Mouse (Mus musculus) myocyte (in vitro differentiated cells): Measurements from ENCODE around the gene Acvr2a.

Source experiments
- MAX ChIP-seq: IDR thresholded peaks from one replicate; pipeline ENCODE4 v1.6.1; 2011; ENCODE audit warnings: low read depth, mild to moderate bottlenecking, control low read depth
- MYOG ChIP-seq, 3 experiments: IDR thresholded peaks; one replicate each; pipeline ENCODE4 v1.6.1; 2011; ENCODE audit warnings: control low read depth in 2 of 3, low read depth in 2 of 3, mild to moderate bottlenecking in 2 of 3; ENCODE audit not compliant: insufficient read length in 2 of 3, control insufficient read depth in 1 of 3, insufficient read depth in 1 of 3
- POLR2A ChIP-seq: IDR thresholded peaks from one replicate; pipeline ENCODE4 v1.6.1; 2011; ENCODE audit warnings: low read depth, mild to moderate bottlenecking, control low read depth, moderate library complexity; ENCODE audit not compliant: insufficient read length
- TCF12 ChIP-seq: IDR thresholded peaks from one replicate; pipeline ENCODE4 v1.6.1; 2011; ENCODE audit warnings: mild to moderate bottlenecking, control low read depth; ENCODE audit not compliant: poor library complexity, insufficient read depth, severe bottlenecking
- USF1 ChIP-seq: IDR thresholded peaks from one replicate; pipeline ENCODE4 v1.6.1; 2011; ENCODE audit warnings: low read depth, mild to moderate bottlenecking, control low read depth, moderate library complexity

DNA sequence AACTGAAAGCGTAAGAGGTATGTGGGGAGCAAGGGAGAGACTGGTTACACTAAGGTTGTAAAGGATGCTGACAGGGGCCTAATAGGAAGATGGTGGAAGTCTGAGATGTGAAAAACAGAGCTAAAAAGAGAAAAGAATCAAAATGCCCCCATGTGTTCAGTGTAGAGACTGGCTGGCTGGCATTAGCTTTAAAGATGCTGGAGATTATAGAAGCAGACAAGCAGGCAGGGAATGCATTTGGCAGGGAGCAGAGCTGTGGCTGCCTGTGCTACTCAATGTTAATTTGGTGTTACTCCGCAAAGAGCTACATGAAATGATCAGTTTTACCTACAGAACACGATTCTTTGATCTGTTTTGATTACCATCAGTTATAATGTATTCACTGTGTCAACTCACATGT, 43.3 kb upstream of the Acvr2a start:
- TF ChIP-seq TCF12 (no peak), POLR2A (no peak), MYOG (IDR thresholded peaks at IDR 0.05; ENCODE audit: control insufficient read depth in 1 of 3, insufficient read depth in 1 of 3, insufficient read length in 2 of 3, low read depth in 2 of 3) (no peak), MAX (no peak), USF1 (no peak)
